Mouse (Mus musculus) urinary bladder, adult 2 months (tissue): ENCODE measurements around the gene Krtcap3. TPM values are rescaled to one million over a fixed set of nuclear protein-coding genes. Genes with fewer than 3 reads are reported as not detected.
"Not testable (repeated sequence)": the region's sequence is repeated elsewhere in the genome, so short reads cannot be mapped to it uniquely, and the experiment has no call there.

Experiments used
- DNase-seq: peaks from one replicate; pipeline ENCODE4 v3.0.0; 2022; ENCODE audit warnings: low spot score
- polyA plus RNA-seq: library from polyadenylated mRNA; depleted of rRNA; stranded (reverse); fragments of >200 nt; gene quantifications from 2 replicates; pipeline ENCODE4 v1.2.3, GENCODE M21; 2012; rRNA removed

The Krtcap3 gene
- 40.9 and 56.9 TPM in 2 replicates for polyA plus RNA-seq

GRCm38 (mm10) chr5:31251541-31252101, at the start of gene Krtcap3:
Gene Krtcap3, plus strand, starts transcription at chr5:31251691.
- DNase-seq, result peak; percentile 56

GRCm38 (mm10) chr5:31201742-31202590, 49.5 kb upstream of the Krtcap3 start, which contains the start of gene Zfp513:
Gene Zfp513, minus strand, starts transcription at chr5:31202303.
- peak; percentile 84 for DNase-seq

DNA sequence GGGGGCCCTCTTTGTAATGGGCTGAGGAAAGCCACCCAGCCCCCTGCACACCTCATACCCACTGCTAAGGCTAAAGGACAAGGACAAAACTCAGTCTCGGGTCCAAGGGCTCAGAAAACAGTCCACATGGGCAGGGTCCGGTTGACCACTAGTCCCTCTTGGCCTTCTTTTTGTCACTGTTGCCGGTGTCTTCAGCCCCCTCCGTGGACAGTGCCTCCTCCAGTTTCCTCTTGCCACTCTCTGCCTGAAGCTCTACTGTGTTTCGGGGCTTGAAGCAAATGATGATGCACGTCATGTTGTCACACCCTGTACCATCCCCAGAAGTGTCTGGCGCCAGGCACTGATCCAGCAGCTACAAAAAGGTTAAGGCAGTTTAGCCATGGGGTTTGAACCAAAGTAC, 48.6 kb upstream of the Krtcap3 start:
- DNase-seq, result no peak

DNA sequence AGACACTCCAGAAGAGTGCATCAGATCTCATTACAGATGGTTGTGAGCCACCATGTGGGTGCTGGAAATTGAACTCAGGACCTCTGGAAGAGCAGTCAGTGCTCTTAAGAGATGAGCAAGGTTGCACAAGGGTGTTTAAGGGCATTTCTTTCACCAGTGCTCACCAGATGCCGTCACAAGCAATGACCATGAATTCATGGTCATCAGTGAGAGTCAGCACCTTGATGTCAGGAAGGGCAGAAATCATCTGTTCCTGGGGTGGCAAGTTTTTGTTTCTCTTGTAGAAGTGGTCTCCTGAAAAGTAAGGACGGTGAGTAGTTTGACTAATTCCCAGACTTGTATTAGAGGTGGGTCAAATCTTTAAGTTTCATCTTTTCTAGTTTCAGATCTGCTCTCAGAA, 47.6 kb upstream of the Krtcap3 start:
- no peak for DNase-seq

- DNase-seq, result no peak
Measured at GRCm38 (mm10) chr5:31204421-31204820, 47.1 kb upstream of the Krtcap3 start.

DNA sequence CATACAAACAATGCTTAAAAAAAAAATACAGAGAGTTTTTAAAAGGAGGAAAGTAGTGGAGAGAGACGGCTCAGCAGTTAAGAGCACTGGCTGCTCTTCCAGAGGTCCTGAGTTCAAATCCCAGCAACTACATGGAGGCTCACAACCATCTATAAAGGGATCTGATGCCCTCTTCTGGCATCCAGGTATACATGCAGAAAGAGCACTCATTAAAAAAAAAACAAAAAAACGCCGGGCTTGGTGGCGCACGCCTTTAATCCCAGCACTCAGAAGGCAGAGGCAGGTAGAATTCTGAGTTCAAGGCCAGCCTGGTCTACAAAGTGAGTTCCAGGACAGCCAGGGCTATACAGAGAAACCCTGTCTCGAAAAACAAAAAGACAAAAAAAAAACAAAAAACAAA, 34.9 kb upstream of the Krtcap3 start:
- not testable (repeated sequence) for DNase-seq

GRCm38 (mm10) chr5:31218294-31218693, 33.2 kb upstream of the Krtcap3 start:
- no peak for DNase-seq

DNA sequence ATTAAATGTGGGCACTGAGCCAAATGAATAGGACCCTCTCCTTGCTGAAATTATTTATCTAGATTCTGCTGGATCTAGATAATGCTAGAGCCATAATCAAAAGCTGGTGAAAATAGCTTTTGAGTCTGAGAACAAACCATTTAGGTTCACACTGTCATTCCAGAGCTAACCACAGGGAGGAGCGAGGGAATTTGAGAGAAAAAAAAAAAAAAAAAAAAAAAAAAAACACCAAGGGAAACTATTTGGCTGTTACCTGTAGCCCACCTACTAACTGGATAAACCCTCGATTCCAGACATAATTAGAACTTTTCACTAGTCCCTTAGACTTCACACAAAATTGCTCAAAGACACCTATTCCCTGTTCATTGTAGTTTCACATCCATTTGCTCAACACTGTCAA, 32.4 kb upstream of the Krtcap3 start:
- no peak for DNase-seq

GRCm38 (mm10) chr5:31219474-31219873, 32.0 kb upstream of the Krtcap3 start:
- DNase-seq, result no peak

GRCm38 (mm10) chr5:31219911-31220447, 31.5 kb upstream of the Krtcap3 start:
- no peak for DNase-seq

DNA sequence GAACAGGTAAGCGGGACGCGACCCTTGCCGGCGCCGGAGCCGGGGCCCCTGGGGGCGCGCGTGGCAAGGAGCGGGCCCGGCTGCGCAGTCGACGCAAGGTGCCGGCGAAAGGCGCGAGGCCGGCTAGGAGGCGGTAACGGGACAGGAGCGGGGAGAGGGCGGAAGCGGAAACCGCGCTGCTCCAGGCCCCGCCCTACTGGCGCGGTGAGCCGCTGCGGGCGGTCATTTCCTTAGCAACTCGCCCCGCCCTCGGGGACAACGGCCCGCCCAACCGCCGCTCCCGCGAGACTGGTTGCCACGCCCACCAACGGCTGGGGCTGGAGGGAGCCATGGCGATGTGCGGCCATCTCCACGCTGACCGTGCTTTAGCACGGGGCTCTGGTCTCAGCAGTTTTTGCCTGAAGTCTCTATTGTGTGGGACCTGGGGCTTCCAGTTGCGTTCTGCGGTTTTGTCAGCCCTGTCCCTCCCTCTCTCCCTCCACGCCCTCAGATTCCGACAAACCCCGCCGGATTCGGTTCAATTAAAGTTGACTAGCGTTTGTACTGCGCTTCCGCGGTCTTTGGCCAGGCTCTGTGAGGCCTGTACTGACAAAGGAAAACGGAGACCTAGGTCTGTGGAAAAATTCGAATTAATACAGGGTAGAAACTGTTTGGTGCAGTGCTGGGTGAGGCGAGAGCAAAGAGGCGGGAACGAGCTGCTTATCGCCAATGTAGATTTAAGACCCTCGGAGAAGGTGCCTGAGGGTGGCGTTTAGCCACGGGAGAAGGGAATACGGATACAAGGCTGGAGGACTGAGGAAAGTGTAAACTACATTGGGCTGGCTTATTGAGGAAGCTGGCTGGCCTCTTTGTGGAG, 30.8 kb upstream of the Krtcap3 start, which contains the start of gene Ppm1g:
Gene Ppm1g, minus strand, starts transcription at position 240 of the 856 bp plus-strand sequence.
- peak; percentile 98 for DNase-seq

DNA sequence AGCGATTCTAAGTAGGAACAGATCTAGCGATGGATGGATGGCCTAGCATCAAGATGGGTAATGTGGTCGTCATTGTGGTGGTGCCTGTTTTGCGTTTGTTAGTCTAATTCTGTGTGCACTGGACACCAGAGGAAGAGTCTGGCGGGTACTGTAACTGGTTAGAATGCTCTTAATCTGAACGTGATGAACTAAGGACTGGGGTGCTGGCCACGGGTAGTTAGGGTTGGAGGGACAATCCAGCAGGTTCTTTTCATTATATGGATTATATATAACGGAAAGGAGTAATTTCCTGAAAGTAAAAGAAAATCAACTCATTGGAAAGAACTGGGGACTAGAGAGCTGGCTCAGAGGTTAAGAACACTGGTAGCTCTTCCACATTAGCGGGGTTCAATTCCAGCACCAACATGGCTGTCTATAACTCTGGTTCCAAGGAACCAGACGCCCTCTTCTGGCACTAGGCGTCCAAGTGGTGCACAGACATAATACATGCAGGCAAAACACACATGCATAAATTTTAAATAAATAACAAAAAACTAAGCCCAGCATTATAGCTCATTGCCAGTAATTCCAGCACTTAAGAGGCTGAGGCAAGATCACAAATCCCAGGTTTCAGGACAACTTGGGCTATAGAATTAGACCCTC, 30.1 kb upstream of the Krtcap3 start:
- DNase-seq, result no peak

- no peak for DNase-seq
Measured at GRCm38 (mm10) chr5:31222696-31223095, 28.8 kb upstream of the Krtcap3 start.

DNA sequence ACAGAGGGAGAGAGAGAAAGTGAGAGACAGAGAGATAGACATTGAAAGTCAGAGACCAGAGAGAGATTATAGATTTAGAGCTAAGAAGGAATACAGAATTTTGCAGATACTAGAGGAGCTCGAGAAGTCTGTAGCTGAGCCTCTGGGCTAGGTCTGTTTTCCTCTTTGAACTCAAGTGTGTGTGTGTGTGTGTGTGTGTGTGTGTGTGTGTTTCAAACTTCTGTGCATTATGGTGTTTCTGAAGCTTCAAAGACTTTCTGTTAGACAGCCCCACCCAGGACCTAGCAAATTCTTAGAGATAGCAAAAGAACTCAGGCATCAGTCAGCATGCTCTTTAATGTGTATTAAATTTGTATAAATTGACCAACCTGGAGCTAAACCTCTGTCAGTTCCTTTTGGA, 24.9 kb upstream of the Krtcap3 start:
- DNase-seq, result no peak

- DNase-seq, result peak; percentile 88
Measured at GRCm38 (mm10) chr5:31240637-31241521, 10.6 kb upstream of the Krtcap3 start, which contains the start of the genes Nrbp1 and Gm9970. Gene Nrbp1, plus strand, starts transcription at chr5:31240864. Gene Gm9970, minus strand, starts transcription at chr5:31241232.

GRCm38 (mm10) chr5:31241522-31242034, 9.9 kb upstream of the Krtcap3 start:
- DNase-seq, result peak; percentile 39

- DNase-seq, result no peak
Measured at GRCm38 (mm10) chr5:31242191-31242590, 9.3 kb upstream of the Krtcap3 start.

- DNase-seq, result no peak
Measured at GRCm38 (mm10) chr5:31250716-31251115, 775 bp upstream of the Krtcap3 start.

- DNase-seq, result no peak
Measured at GRCm38 (mm10) chr5:31252151-31252550, 660 bp downstream of the Krtcap3 start.
